Mouse (Mus musculus): ENCODE data around the gene Zfp940.

- TF ChIP-seq CTCF (IDR thresholded peaks at IDR 0.05; ENCODE audit: extremely low read depth, insufficient read depth, insufficient read length, insufficient replicate concordance) (no peak), POLR2A (IDR thresholded peaks at IDR 0.05; ENCODE audit: low read depth, low read length) (no peak)
Observed at GRCm38 (mm10) chr7:29812244-29812643, 41.2 kb downstream of the Zfp940 start.
